Mouse (Mus musculus) brain, embryonic 14.5 days (tissue): ENCODE data around the gene Dbi. TPM values are rescaled to one million over a fixed set of nuclear protein-coding genes. Genes with fewer than 3 reads are reported as not detected.
A peak's percentile ranks its signal among the peaks of the same experiment; 100 is the strongest.

Source experiments
- DNase-seq: peaks from one replicate; pipeline ENCODE4 v3.0.0-alpha.2; 2011; ENCODE audit warnings: low read depth
- CTCF ChIP-seq: fragments of 200-500 bp; IDR thresholded peaks from 2 replicates; pipeline ENCODE4 v1.5.1; 2012; ENCODE audit warnings: inconsistent platforms, mild to moderate bottlenecking, moderate library complexity, borderline replicate concordance; ENCODE audit not compliant: insufficient read depth, insufficient read length; ENCODE audit errors: extremely low read depth
- POLR2A ChIP-seq: fragments of 200-500 bp; IDR thresholded peaks from 2 replicates; pipeline ENCODE4 v1.6.1; 2012; ENCODE audit warnings: mild to moderate bottlenecking, inconsistent platforms, borderline replicate concordance; ENCODE audit not compliant: poor library complexity, insufficient read depth, insufficient read length, severe bottlenecking; ENCODE audit errors: extremely low read depth
- polyA plus RNA-seq: library from polyadenylated mRNA; depleted of rRNA; stranded (reverse); fragments of >200 nt; gene quantifications from 2 replicates; pipeline ENCODE4 v1.2.3, GENCODE M21; 2012; rRNA removed

Gene Dbi
- polyA plus RNA-seq = 514 and 714 TPM in 2 replicates

- DNase-seq = peak; percentile 99
- TF ChIP-seq CTCF (no peak; the same call in 1 of the 2 replicates), POLR2A (peak; percentile 41; the same call in 1 of the 2 replicates)
Observed at GRCm38 (mm10) chr1:120120969-120121811, at the start of gene Dbi, which contains the start of gene 3110009E18Rik. Gene Dbi, minus strand, starts transcription at chr1:120121078. Gene 3110009E18Rik, plus strand, starts transcription at chr1:120121187.

- DNase-seq = no peak
- no peak for TF ChIP-seq CTCF
- no peak for TF ChIP-seq POLR2A
Observed at GRCm38 (mm10) chr1:120170307-120170706, 49.4 kb upstream of the Dbi start.

GRCm38 (mm10) chr1:120168674-120169073, 47.8 kb upstream of the Dbi start:
- TF ChIP-seq POLR2A = no peak
- no peak for TF ChIP-seq CTCF
- no peak for DNase-seq

- no peak for DNase-seq
- no peak for TF ChIP-seq POLR2A
- no peak for TF ChIP-seq CTCF
Observed at GRCm38 (mm10) chr1:120168016-120168415, 47.1 kb upstream of the Dbi start.

- no peak for TF ChIP-seq POLR2A
- TF ChIP-seq CTCF = no peak
- no peak for DNase-seq
Observed at GRCm38 (mm10) chr1:120162616-120163015, 41.7 kb upstream of the Dbi start.

GRCm38 (mm10) chr1:120161502-120161901, 40.6 kb upstream of the Dbi start:
- DNase-seq = no peak
- TF ChIP-seq POLR2A (no peak), CTCF (no peak)

GRCm38 (mm10) chr1:120158474-120159127, 37.7 kb upstream of the Dbi start:
- no peak for TF ChIP-seq POLR2A
- TF ChIP-seq CTCF = no peak

GRCm38 (mm10) chr1:120155325-120155724, 34.4 kb upstream of the Dbi start:
- peak; percentile 67 for DNase-seq
- no peak for TF ChIP-seq POLR2A
- TF ChIP-seq CTCF = peak; percentile 70

More at GRCm38 (mm10) chr1:120158474-120159127, 37.7 kb upstream of the Dbi start:
- no peak for DNase-seq

GRCm38 (mm10) chr1:120154232-120154631, 33.4 kb upstream of the Dbi start:
- peak; percentile 58 for DNase-seq
- TF ChIP-seq CTCF (peak; percentile 59), POLR2A (no peak)

GRCm38 (mm10) chr1:120146994-120147393, 26.1 kb upstream of the Dbi start:
- DNase-seq = peak; percentile 42
- no peak for TF ChIP-seq CTCF
- no peak for TF ChIP-seq POLR2A

GRCm38 (mm10) chr1:120145527-120146216, 24.8 kb upstream of the Dbi start:
- peak; percentile 57 for DNase-seq
- TF ChIP-seq POLR2A (no peak), CTCF (no peak)

GRCm38 (mm10) chr1:120142551-120142950, 21.7 kb upstream of the Dbi start:
- peak; percentile 82 for DNase-seq
- TF ChIP-seq POLR2A (no peak), CTCF (no peak)
